Mouse (Mus musculus): ENCODE results near the gene Irgm1. TPM values are rescaled to one million over a fixed set of nuclear protein-coding genes. Genes with fewer than 3 reads are reported as not detected.
"Not testable (repeated sequence)": the region's sequence is repeated elsewhere in the genome, so short reads cannot be mapped to it uniquely, and the experiment has no call there.

Gene Irgm1
- total RNA-seq, 2 experiments from 2014 or later = 7.0 to 7.7 TPM

GRCm38 (mm10) chr11:48835923-48836322 lies 35.6 kb downstream of the Irgm1 start:
- DNase-seq (ENCODE audit: low spot score in 2 of 2) = no peak

- DNase-seq (ENCODE audit: low spot score in 2 of 2) = peak; percentile 92 to 93
These were observed 37.5 kb downstream of the Irgm1 start for GRCm38 (mm10) chr11:48833731-48834639.

- DNase-seq (ENCODE audit: low spot score in 2 of 2) = no peak
These were observed 38.3 kb downstream of the Irgm1 start for GRCm38 (mm10) chr11:48833078-48833730.

GRCm38 (mm10) chr11:48831273-48831672 lies 40.2 kb downstream of the Irgm1 start:
- DNase-seq (ENCODE audit: low spot score in 2 of 2) = no peak

GRCm38 (mm10) chr11:48830279-48830678 lies 41.2 kb downstream of the Irgm1 start:
- no peak for DNase-seq (ENCODE audit: low spot score in 2 of 2)

GRCm38 (mm10) chr11:48827926-48828325 lies 43.6 kb downstream of the Irgm1 start:
- DNase-seq (ENCODE audit: low spot score in 2 of 2) = no peak

GRCm38 (mm10) chr11:48826752-48827096 lies 44.8 kb downstream of the Irgm1 start:
- no peak for DNase-seq (ENCODE audit: low spot score in 2 of 2)

GRCm38 (mm10) chr11:48825979-48826751 lies 45.3 kb downstream of the Irgm1 start, which contains the start of the genes Trim7 and Gm12184:
Gene Trim7 (plus strand): TSS chr11:48826140.
Gene Gm12184 (minus strand): TSS chr11:48826655.
- DNase-seq (ENCODE audit: low spot score in 2 of 2) = not testable (repeated sequence)

- no peak for DNase-seq (ENCODE audit: low spot score in 2 of 2)
These were observed 47.1 kb downstream of the Irgm1 start for GRCm38 (mm10) chr11:48824311-48824830.

- DNase-seq (ENCODE audit: low spot score in 2 of 2) = peak; percentile 48 to 52
These were observed 47.9 kb downstream of the Irgm1 start for GRCm38 (mm10) chr11:48823536-48823972.

GRCm38 (mm10) chr11:48822768-48823512 lies 48.5 kb downstream of the Irgm1 start:
- no peak for DNase-seq (ENCODE audit: low spot score in 2 of 2)

- not testable (repeated sequence) for DNase-seq (ENCODE audit: low spot score in 2 of 2)
These were observed 50.2 kb downstream of the Irgm1 start for GRCm38 (mm10) chr11:48821299-48821698.

- DNase-seq (ENCODE audit: low spot score in 2 of 2) = no peak
These were observed 51.2 kb downstream of the Irgm1 start for GRCm38 (mm10) chr11:48820308-48820674.

GRCm38 (mm10) chr11:48819614-48820307 lies 51.7 kb downstream of the Irgm1 start:
- DNase-seq (ENCODE audit: low spot score in 2 of 2) = no peak

GRCm38 (mm10) chr11:48818346-48818745 lies 53.1 kb downstream of the Irgm1 start:
- DNase-seq (ENCODE audit: low spot score in 2 of 2) = peak; percentile 87 to 93

GRCm38 (mm10) chr11:48817794-48818193 lies 53.7 kb downstream of the Irgm1 start:
- no peak for DNase-seq (ENCODE audit: low spot score in 2 of 2)

GRCm38 (mm10) chr11:48816800-48817665 lies 54.5 kb downstream of the Irgm1 start, which contains the start of gene Trim41:
Gene Trim41 (minus strand): TSS chr11:48817353.
- peak; percentile 98 for DNase-seq (ENCODE audit: low spot score in 2 of 2)

- DNase-seq (ENCODE audit: low spot score in 2 of 2) = peak in 1 of 2 experiments; percentile 32
These were observed 55.2 kb downstream of the Irgm1 start for GRCm38 (mm10) chr11:48816281-48816781.

GRCm38 (mm10) chr11:48815851-48816250 lies 55.6 kb downstream of the Irgm1 start:
- no peak for DNase-seq (ENCODE audit: low spot score in 2 of 2)
